Mouse (Mus musculus): ENCODE measurements at regions not wholly inside any gene's neighbourhood (a gene's known extent, or its start where the extent isn't known, plus 50 kb on each side); places are given as distances from the start of the nearest gene placed in this dataset.

- 70% methylated on average over 2 of the region's 2 CpGs for WGBS
- H3K36me3 ChIP-seq (ENCODE audit: control insufficient read depth, insufficient read depth, low read length) = no peaks in the 10 kb centered on the region
- DNase-seq (ENCODE audit: low spot score) = no peak
Measured at GRCm38 (mm10) chr17:79282771-79283170, 72.1 kb downstream of the Cdc42ep3 start.

GRCm38 (mm10) chr17:79273551-79273950, 81.3 kb downstream of the Cdc42ep3 start:
- Histone ChIP-seq H3K9me3 (ENCODE audit: control insufficient read depth, low read length) (no peaks in the 10 kb centered on the region), H3K27me3 (replicated peaks; ENCODE audit: control insufficient read depth, insufficient read depth, low read length) (no peaks in the 10 kb centered on the region; the same call in 1 of the 2 replicates), H3K36me3 (ENCODE audit: control insufficient read depth, insufficient read depth, low read length) (no peaks in the 10 kb centered on the region), H3K4me1 (replicated peaks; ENCODE audit: control insufficient read depth, insufficient read depth, low read length) (no peaks in the 10 kb centered on the region), H3K4me3 (ENCODE audit: low read depth, low read length) (no peak overlapping the region), H3K4me2 (no peak overlapping the region), H3K9ac (ENCODE audit: low read depth, low read length) (no peak overlapping the region), H3K27ac (ENCODE audit: low read depth, low read length) (no peak overlapping the region)
- ATAC-seq (replicated peaks; ENCODE audit: low FRiP score) (no peak), DNase-seq (ENCODE audit: low spot score) (no peak)
- WGBS = 79% methylated on average over 8 of the region's 8 CpGs

More at GRCm38 (mm10) chr17:79282771-79283170, 72.1 kb downstream of the Cdc42ep3 start:
- Histone ChIP-seq H3K27me3 (replicated peaks; ENCODE audit: control insufficient read depth, insufficient read depth, low read length) (no peaks in the 10 kb centered on the region; the same call in 1 of the 2 replicates), H3K4me3 (ENCODE audit: low read depth, low read length) (no peak overlapping the region), H3K27ac (ENCODE audit: low read depth, low read length) (no peak overlapping the region), H3K9ac (ENCODE audit: low read depth, low read length) (no peak overlapping the region), H3K4me1 (replicated peaks; ENCODE audit: control insufficient read depth, insufficient read depth, low read length) (no peaks in the 10 kb centered on the region), H3K4me2 (no peak overlapping the region), H3K9me3 (ENCODE audit: control insufficient read depth, low read length) (no peaks in the 10 kb centered on the region)
- ATAC-seq (replicated peaks; ENCODE audit: low FRiP score) = no peak

GRCm38 (mm10) chr17:79259691-79260090, 95.2 kb downstream of the Cdc42ep3 start:
- DNase-seq (ENCODE audit: low spot score) (no peak), ATAC-seq (replicated peaks; ENCODE audit: low FRiP score) (no peak)
- Histone ChIP-seq H3K4me1 (replicated peaks; ENCODE audit: control insufficient read depth, insufficient read depth, low read length) (no peaks in the 10 kb centered on the region), H3K4me2 (no peak overlapping the region), H3K4me3 (ENCODE audit: low read depth, low read length) (no peak overlapping the region), H3K27me3 (replicated peaks; ENCODE audit: control insufficient read depth, insufficient read depth, low read length) (no peaks in the 10 kb centered on the region), H3K36me3 (ENCODE audit: control insufficient read depth, insufficient read depth, low read length) (no peaks in the 10 kb centered on the region), H3K27ac (ENCODE audit: low read depth, low read length) (no peak overlapping the region), H3K9ac (ENCODE audit: low read depth, low read length) (no peak overlapping the region), H3K9me3 (ENCODE audit: control insufficient read depth, low read length) (no peaks in the 10 kb centered on the region)
- WGBS = 49% methylated on average over 5 of the region's 5 CpGs

GRCm38 (mm10) chr17:79246962-79247902, 107.7 kb downstream of the Cdc42ep3 start:
- H3K36me3 ChIP-seq (ENCODE audit: control insufficient read depth, insufficient read depth, low read length) = no peaks in the 10 kb centered on the region
- no peaks in the 10 kb centered on the region for H3K27me3 ChIP-seq (replicated peaks; ENCODE audit: control insufficient read depth, insufficient read depth, low read length)
- H3K4me2 ChIP-seq = no peak overlapping the region
- 74% methylated on average over 9 of the region's 9 CpGs for WGBS
- H3K4me1 ChIP-seq (replicated peaks; ENCODE audit: control insufficient read depth, insufficient read depth, low read length) = no peaks in the 10 kb centered on the region
- ATAC-seq (replicated peaks; ENCODE audit: low FRiP score) (no peak), DNase-seq (ENCODE audit: low spot score) (no peak)
- no peaks in the 10 kb centered on the region; the same call in 1 of the 2 replicates for H3K9me3 ChIP-seq (ENCODE audit: control insufficient read depth, low read length)
- no peak overlapping the region for H3K27ac ChIP-seq (ENCODE audit: low read depth, low read length)
- H3K4me3 ChIP-seq (ENCODE audit: low read depth, low read length) = no peak overlapping the region
- no peak overlapping the region for H3K9ac ChIP-seq (ENCODE audit: low read depth, low read length)

- H3K9ac ChIP-seq (ENCODE audit: low read depth, low read length) = no peak overlapping the region
- ATAC-seq (replicated peaks; ENCODE audit: low FRiP score) = no peak
Measured at GRCm38 (mm10) chr17:79244121-79244520, 110.8 kb downstream of the Cdc42ep3 start.

GRCm38 (mm10) chr17:79243426-79243825, 111.5 kb downstream of the Cdc42ep3 start:
- Histone ChIP-seq H3K9ac (ENCODE audit: low read depth, low read length) (no peak overlapping the region), H3K4me3 (ENCODE audit: low read depth, low read length) (no peak overlapping the region), H3K27me3 (replicated peaks; ENCODE audit: control insufficient read depth, insufficient read depth, low read length) (no peaks in the 10 kb centered on the region), H3K9me3 (ENCODE audit: control insufficient read depth, low read length) (no peaks in the 10 kb centered on the region; the same call in 1 of the 2 replicates), H3K27ac (ENCODE audit: low read depth, low read length) (no peak overlapping the region), H3K36me3 (ENCODE audit: control insufficient read depth, insufficient read depth, low read length) (no peaks in the 10 kb centered on the region), H3K4me1 (replicated peaks; ENCODE audit: control insufficient read depth, insufficient read depth, low read length) (no peaks in the 10 kb centered on the region), H3K4me2 (no peak overlapping the region)
- 93% methylated on average over 2 of the region's 2 CpGs for WGBS
- no peak for DNase-seq (ENCODE audit: low spot score)
- ATAC-seq (replicated peaks; ENCODE audit: low FRiP score) = no peak

More at GRCm38 (mm10) chr17:79244121-79244520, 110.8 kb downstream of the Cdc42ep3 start:
- Histone ChIP-seq H3K4me1 (replicated peaks; ENCODE audit: control insufficient read depth, insufficient read depth, low read length) (no peaks in the 10 kb centered on the region), H3K9me3 (ENCODE audit: control insufficient read depth, low read length) (no peaks in the 10 kb centered on the region; the same call in 1 of the 2 replicates), H3K4me2 (no peak overlapping the region), H3K4me3 (ENCODE audit: low read depth, low read length) (no peak overlapping the region), H3K36me3 (ENCODE audit: control insufficient read depth, insufficient read depth, low read length) (no peaks in the 10 kb centered on the region), H3K27me3 (replicated peaks; ENCODE audit: control insufficient read depth, insufficient read depth, low read length) (no peaks in the 10 kb centered on the region), H3K27ac (ENCODE audit: low read depth, low read length) (no peak overlapping the region)
- DNase-seq (ENCODE audit: low spot score) = no peak
- WGBS = 82% methylated on average over 11 of the region's 11 CpGs

- Histone ChIP-seq H3K9me3 (ENCODE audit: control insufficient read depth, low read length) (no peaks in the 10 kb centered on the region; the same call in 1 of the 2 replicates), H3K4me2 (no peak overlapping the region), H3K36me3 (ENCODE audit: control insufficient read depth, insufficient read depth, low read length) (no peaks in the 10 kb centered on the region), H3K4me1 (replicated peaks; ENCODE audit: control insufficient read depth, insufficient read depth, low read length) (no peaks in the 10 kb centered on the region), H3K9ac (ENCODE audit: low read depth, low read length) (no peak overlapping the region), H3K27me3 (replicated peaks; ENCODE audit: control insufficient read depth, insufficient read depth, low read length) (no peaks in the 10 kb centered on the region), H3K27ac (ENCODE audit: low read depth, low read length) (no peak overlapping the region), H3K4me3 (ENCODE audit: low read depth, low read length) (no peak overlapping the region)
- ATAC-seq (replicated peaks; ENCODE audit: low FRiP score) (no peak), DNase-seq (ENCODE audit: low spot score) (no peak)
- 77% methylated on average over 3 of the region's 3 CpGs for WGBS
Measured at GRCm38 (mm10) chr17:79241489-79241888, 113.4 kb downstream of the Cdc42ep3 start.

- Histone ChIP-seq H3K36me3 (ENCODE audit: control insufficient read depth, insufficient read depth, low read length) (no peaks in the 10 kb centered on the region), H3K4me1 (replicated peaks; ENCODE audit: control insufficient read depth, insufficient read depth, low read length) (no peaks in the 10 kb centered on the region), H3K9me3 (ENCODE audit: control insufficient read depth, low read length) (no peaks in the 10 kb centered on the region), H3K27me3 (replicated peaks; ENCODE audit: control insufficient read depth, insufficient read depth, low read length) (no peaks in the 10 kb centered on the region), H3K27ac (ENCODE audit: low read depth, low read length) (no peak overlapping the region), H3K4me2 (no peak overlapping the region), H3K4me3 (ENCODE audit: low read depth, low read length) (no peak overlapping the region), H3K9ac (ENCODE audit: low read depth, low read length) (no peak overlapping the region)
- 62% methylated on average over 3 of the region's 3 CpGs for WGBS
- DNase-seq (ENCODE audit: low spot score) (no peak), ATAC-seq (replicated peaks; ENCODE audit: low FRiP score) (no peak)
Measured at GRCm38 (mm10) chr17:79236244-79236781, 118.6 kb downstream of the Cdc42ep3 start.
